Mouse (Mus musculus): ENCODE results near the gene Ttc7b.

DNA sequence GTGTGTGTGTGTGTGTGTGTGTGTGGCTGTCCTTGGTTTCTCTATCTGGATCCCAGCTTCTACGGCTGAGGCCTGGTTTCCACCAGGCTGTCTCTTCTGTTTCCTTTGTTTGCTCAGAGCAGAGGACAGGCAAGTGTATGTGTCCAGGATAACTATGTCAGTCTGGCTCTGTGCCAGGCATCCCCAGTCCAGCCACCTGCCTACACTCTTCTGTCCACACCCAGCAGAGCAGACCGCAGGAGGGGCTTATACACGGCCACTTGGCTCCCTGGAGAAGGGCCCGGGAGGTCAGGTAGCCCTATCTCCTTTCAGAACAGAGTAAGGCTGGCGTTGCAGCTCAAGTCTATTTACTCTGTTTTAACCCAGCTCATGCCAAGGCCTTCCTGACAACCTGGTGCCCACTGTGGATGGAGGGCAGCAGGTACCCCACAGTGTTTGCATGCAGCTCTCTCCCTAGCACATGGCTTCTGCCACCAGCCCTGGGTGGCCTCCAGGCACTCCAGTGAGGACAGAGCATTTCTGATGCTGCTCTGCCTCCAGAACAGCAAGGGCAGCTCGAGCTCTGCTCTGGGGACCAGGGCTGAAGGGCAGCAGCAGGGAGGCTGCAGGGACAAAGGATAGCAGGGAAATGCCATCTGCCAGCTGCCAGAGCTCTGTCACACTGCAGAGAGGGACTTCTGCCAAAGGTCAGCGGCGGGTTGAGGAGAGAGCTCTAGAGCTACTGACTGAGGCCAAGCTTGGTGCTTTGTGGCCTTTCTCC is 212.9 kb downstream of the Ttc7b start:
- TF ChIP-seq POLR2A (IDR thresholded peaks at IDR 0.05; ENCODE audit: low read depth, low read length) = no peak
- no peak for TF ChIP-seq CTCF (IDR thresholded peaks at IDR 0.05; ENCODE audit: extremely low read depth, insufficient read depth, insufficient read length, insufficient replicate concordance)

Data from spleen, adult 2 months (tissue).